Mouse (Mus musculus) megakaryocyte, embryonic 14.5 days (primary cell): ENCODE data around the gene Stradb.

Source experiments
- FLI1 ChIP-seq: IDR thresholded peaks from 2 replicates; pipeline ENCODE4 v1.6.1; 2012; ENCODE audit warnings: low read length, inconsistent platforms, mixed read lengths
- GATA1 ChIP-seq: IDR thresholded peaks from 3 replicates; pipeline ENCODE4 v1.6.1; 2012; ENCODE audit warnings: mixed read lengths, low read length, inconsistent platforms, borderline replicate concordance

GRCm38 (mm10) chr1:58995313-58995712 is 22.0 kb downstream of the Stradb start:
- no peak for TF ChIP-seq GATA1
- TF ChIP-seq FLI1: no peak
